Mouse (Mus musculus) myocyte (in vitro differentiated cells): ENCODE measurements around the gene Gm6793.

Source experiments
- CEBPB ChIP-seq: IDR thresholded peaks from 2 replicates; pipeline ENCODE4 v1.6.1; 2011; ENCODE audit warnings: mild to moderate bottlenecking, moderate library complexity; ENCODE audit not compliant: poor library complexity, insufficient read depth, severe bottlenecking
- E2F4 ChIP-seq: IDR thresholded peaks from one replicate; pipeline ENCODE4 v1.6.1; 2011; ENCODE audit warnings: mild to moderate bottlenecking, control low read depth, moderate library complexity; ENCODE audit not compliant: insufficient read depth
- MAX ChIP-seq: IDR thresholded peaks from one replicate; pipeline ENCODE4 v1.6.1; 2011; ENCODE audit warnings: low read depth, mild to moderate bottlenecking, control low read depth
- MYOD1 ChIP-seq, 3 experiments: IDR thresholded peaks; one replicate each; pipeline ENCODE4 v1.6.1; 2011; ENCODE audit warnings: control low read depth in 2 of 3, low read depth in 2 of 3, mild to moderate bottlenecking in 2 of 3, moderate library complexity in 1 of 3; ENCODE audit not compliant: insufficient read length in 2 of 3, control insufficient read depth in 1 of 3
- MYOG ChIP-seq, 3 experiments: IDR thresholded peaks; one replicate each; pipeline ENCODE4 v1.6.1; 2011; ENCODE audit warnings: control low read depth in 2 of 3, low read depth in 2 of 3, mild to moderate bottlenecking in 2 of 3; ENCODE audit not compliant: insufficient read length in 2 of 3, control insufficient read depth in 1 of 3, insufficient read depth in 1 of 3
- POLR2A ChIP-seq: IDR thresholded peaks from one replicate; pipeline ENCODE4 v1.6.1; 2011; ENCODE audit warnings: low read depth, mild to moderate bottlenecking, control low read depth, moderate library complexity; ENCODE audit not compliant: insufficient read length
- POLR2AphosphoS2 ChIP-seq: IDR thresholded peaks from one replicate; pipeline ENCODE4 v1.6.1; 2011; ENCODE audit warnings: low read depth, control low read depth; ENCODE audit not compliant: insufficient read length
- REST ChIP-seq: IDR thresholded peaks from one replicate; pipeline ENCODE4 v1.6.1; 2011; ENCODE audit warnings: mild to moderate bottlenecking, control low read depth, moderate library complexity; ENCODE audit not compliant: insufficient read depth, insufficient read length
- SRF ChIP-seq: IDR thresholded peaks from one replicate; pipeline ENCODE4 v1.6.1; 2011; ENCODE audit warnings: low read depth; ENCODE audit not compliant: control insufficient read depth, insufficient read length
- TCF12 ChIP-seq: IDR thresholded peaks from one replicate; pipeline ENCODE4 v1.6.1; 2011; ENCODE audit warnings: mild to moderate bottlenecking, control low read depth; ENCODE audit not compliant: poor library complexity, insufficient read depth, severe bottlenecking
- TCF3 ChIP-seq: IDR thresholded peaks from one replicate; pipeline ENCODE4 v1.6.1; 2011; ENCODE audit warnings: low read depth, control low read depth; ENCODE audit not compliant: insufficient read length
- USF1 ChIP-seq: IDR thresholded peaks from one replicate; pipeline ENCODE4 v1.6.1; 2011; ENCODE audit warnings: low read depth, mild to moderate bottlenecking, control low read depth, moderate library complexity

GRCm38 (mm10) chr8:112048293-112048692, 33.5 kb upstream of the Gm6793 start:
- TF ChIP-seq POLR2A (no peak), MYOD1 (IDR thresholded peaks at IDR 0.05; ENCODE audit: control insufficient read depth in 1 of 3, insufficient read length in 2 of 3, low read depth in 2 of 3) (no peak), MAX (no peak), TCF12 (no peak), USF1 (no peak), POLR2AphosphoS2 (no peak), REST (no peak), TCF3 (no peak), SRF (no peak), E2F4 (no peak), MYOG (IDR thresholded peaks at IDR 0.05; ENCODE audit: control insufficient read depth in 1 of 3, insufficient read depth in 1 of 3, insufficient read length in 2 of 3, low read depth in 2 of 3) (no peak), CEBPB (no peak)
